Mouse (Mus musculus) lung, adult 2 months (tissue): ENCODE results near the gene Cdk14.

Experiments used
- CTCF ChIP-seq: fragments of 200-500 bp; IDR thresholded peaks from 2 replicates; pipeline ENCODE4 v1.5.1; 2011; ENCODE audit warnings: mild to moderate bottlenecking, low read length, control low read depth; ENCODE audit not compliant: insufficient read depth
- POLR2A ChIP-seq: fragments of 200-500 bp; IDR thresholded peaks from 2 replicates; pipeline ENCODE4 v1.6.1; 2011; ENCODE audit warnings: low read depth, mild to moderate bottlenecking, control low read depth, low read length, borderline replicate concordance; ENCODE audit errors: extremely low read depth

DNA sequence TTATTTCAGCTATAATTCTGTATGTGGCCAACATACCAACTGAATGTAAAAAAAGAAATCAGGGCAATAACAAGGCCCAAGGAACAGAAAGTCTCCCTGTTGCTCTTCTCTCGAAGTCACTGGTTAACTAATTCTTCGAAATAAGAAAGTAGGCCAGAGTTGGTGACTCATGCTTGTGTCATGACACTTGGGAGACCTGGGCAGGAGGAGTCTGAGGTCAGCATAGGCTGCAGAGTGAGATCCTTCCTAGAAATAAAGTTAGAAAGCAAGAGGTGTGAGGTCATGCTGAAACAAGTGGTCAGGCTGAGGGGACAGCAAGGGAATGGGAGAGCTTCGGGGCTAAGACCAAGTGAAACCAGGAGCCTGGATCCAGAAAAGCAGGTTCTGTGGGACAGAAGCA lies 134.2 kb downstream of the Cdk14 start:
- TF ChIP-seq POLR2A = no peak
- TF ChIP-seq CTCF = no peak
